Comparison of ENCODE assay signal across 11 mouse cellular contexts in the genomic region with DNA sequence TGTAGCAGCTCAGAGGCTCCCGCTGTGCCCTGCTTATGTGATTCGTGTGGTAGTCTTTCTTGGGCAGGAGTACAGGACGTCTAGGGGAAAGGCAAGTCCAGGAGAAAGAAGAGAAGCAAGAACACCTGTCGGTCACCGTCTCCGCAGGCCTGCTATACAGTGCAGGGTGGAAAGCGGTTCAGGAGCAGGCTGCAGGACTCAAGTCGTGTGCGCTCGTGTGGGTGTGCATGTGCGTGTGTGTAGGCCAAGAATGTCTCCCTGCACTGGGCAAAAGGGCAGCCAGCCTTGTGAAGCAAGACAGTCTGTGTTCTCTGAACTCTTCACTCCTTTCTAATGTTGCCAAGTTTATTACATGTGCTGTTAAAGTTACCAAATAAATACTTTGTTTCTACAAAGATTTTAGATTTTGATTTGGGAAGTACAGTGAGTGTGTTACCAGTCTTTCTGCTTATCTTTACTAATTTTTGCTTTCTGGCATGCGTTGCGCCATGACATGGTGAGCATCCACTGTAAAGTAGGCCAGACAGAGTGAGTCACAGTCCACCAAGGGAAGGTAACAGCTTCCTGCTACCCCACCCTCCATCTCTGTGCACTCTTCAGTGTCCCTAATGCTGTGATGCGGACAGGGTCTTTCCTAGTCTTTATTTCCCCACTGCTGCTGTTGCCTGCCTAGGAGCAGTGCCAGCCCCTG.
DNase-seq lines count a peak whose midpoint lies in the region; ATAC-seq and TF ChIP-seq lines count a peak whose summit lies in the region.
"Had no signal": no experiment of that assay in that cellular context is flagged by ENCODE, and none has a peak within 500 bp of the region (broad histone marks: within the 10 kb centered on the region; RNA-seq: fewer than 3 reads in every experiment).

No protein-coding gene starts in this region.

- no peaks in the 10 kb centered on the region for H3K27me3 ChIP-seq in liver, adult 2 months (ENCODE audit: control insufficient read depth, insufficient read depth, low read length)
- no peaks in the 10 kb centered on the region for H3K27me3 ChIP-seq in liver, embryonic 11.5 days (replicated peaks; ENCODE audit: control insufficient read depth, insufficient read depth, low read length)
- H3K27me3 ChIP-seq in kidney, embryonic 15.5 days: no peaks in the 10 kb centered on the region
- no peaks in the 10 kb centered on the region for H3K27me3 ChIP-seq in forebrain, embryonic 14.5 days (replicated peaks; ENCODE audit: control insufficient read depth, insufficient read depth, low read length)
- H3K27me3 ChIP-seq: lung, embryonic 15.5 days had no signal

- H3K4me3 ChIP-seq in liver, adult 2 months (ENCODE audit: insufficient read depth, low read depth, low read length): no peak overlapping the region
- no peak overlapping the region for H3K4me3 ChIP-seq in liver, embryonic 11.5 days (ENCODE audit: low read depth, low read length)
- H3K4me3 ChIP-seq in kidney, embryonic 15.5 days (replicated peaks): no peak overlapping the region
- H3K4me3 ChIP-seq in forebrain, embryonic 14.5 days (ENCODE audit: low read depth, low read length): no peak overlapping the region
- H3K4me3 ChIP-seq: lung, embryonic 15.5 days had no signal

- no peak overlapping the region for H3K9ac ChIP-seq in liver, adult 2 months (ENCODE audit: low read depth, low read length)
- no peak overlapping the region for H3K9ac ChIP-seq in liver, embryonic 11.5 days (ENCODE audit: low read depth, low read length)
- H3K9ac ChIP-seq in kidney, embryonic 15.5 days: no peak overlapping the region
- no peak overlapping the region for H3K9ac ChIP-seq in forebrain, embryonic 14.5 days (ENCODE audit: low read length)
- H3K9ac ChIP-seq: lung, embryonic 15.5 days had no signal

- WGBS in liver, adult 2 months: 29% methylated on average over 14 of the region's 14 CpGs
- WGBS in liver, embryonic 11.5 days: 92% methylated on average over 14 of the region's 14 CpGs
- 83% methylated on average over 14 of the region's 14 CpGs for WGBS in kidney, embryonic 15.5 days
- WGBS in forebrain, embryonic 14.5 days: 90% methylated on average over 14 of the region's 14 CpGs

- no peaks in the 10 kb centered on the region for H3K36me3 ChIP-seq in liver, adult 2 months (ENCODE audit: control insufficient read depth, insufficient read depth, low read length)
- H3K36me3 ChIP-seq in liver, embryonic 11.5 days (ENCODE audit: control insufficient read depth, insufficient read depth, low read length): no peaks in the 10 kb centered on the region
- H3K36me3 ChIP-seq in kidney, embryonic 15.5 days: peaks cover 7% of the 10 kb centered on the region
- H3K36me3 ChIP-seq in forebrain, embryonic 14.5 days (ENCODE audit: control insufficient read depth, insufficient read depth, low read length): 0 out of 2 replicates have a peak, but pooled peaks cover under 1% of the 10 kb centered on the region
- H3K36me3 ChIP-seq: lung, embryonic 15.5 days had no signal

- peak; percentile 66 for DNase-seq in adrenal gland, adult 2 months
- DNase-seq in adrenal gland, adult 18-20 months (ENCODE audit: low spot score in 2 of 2): no peak
- peak; percentile 97 for DNase-seq in liver, adult 2 months (ENCODE audit: extremely low read depth, low read depth, low spot score)
- no peak for DNase-seq in liver, embryonic 11.5 days (ENCODE audit: low spot score)
- peak; percentile 54 for DNase-seq in adrenal gland, postnatal 10 days
- no peak for DNase-seq in cerebellum, adult 9-10 months
- DNase-seq in forebrain, embryonic 14.5 days (ENCODE audit: low spot score): no peak
- DNase-seq: B cell, adult 2 months; cerebellum, adult 18-20 months had no signal

- TF ChIP-seq CTCF in liver, adult 2 months (IDR thresholded peaks at IDR 0.05; ENCODE audit: low read depth, low read length): no peak

- peak overlapping the region; percentile 70 for H3K27ac ChIP-seq in liver, adult 2 months (replicated peaks; ENCODE audit: insufficient read depth, low read depth, low read length)
- H3K27ac ChIP-seq in liver, embryonic 11.5 days (ENCODE audit: low read depth, low read length): no peak overlapping the region
- peak overlapping the region; percentile 32; the same call in 1 of the 2 replicates for H3K27ac ChIP-seq in kidney, embryonic 15.5 days
- H3K27ac ChIP-seq in forebrain, embryonic 14.5 days (ENCODE audit: low read depth, low read length): no peak overlapping the region
- H3K27ac ChIP-seq: lung, embryonic 15.5 days had no signal

- H3K4me1 ChIP-seq in liver, adult 2 months (ENCODE audit: control insufficient read depth, insufficient read depth, low read length): peaks cover 18% of the 10 kb centered on the region
- no peaks in the 10 kb centered on the region; the same call in 1 of the 2 replicates for H3K4me1 ChIP-seq in liver, embryonic 11.5 days (replicated peaks; ENCODE audit: control insufficient read depth, insufficient read depth, low read length)
- peaks cover 40% of the 10 kb centered on the region for H3K4me1 ChIP-seq in kidney, embryonic 15.5 days
- H3K4me1 ChIP-seq in forebrain, embryonic 14.5 days (ENCODE audit: control insufficient read depth, insufficient read depth, low read length): peaks cover 2% of the 10 kb centered on the region; the same call in 1 of the 2 replicates

- peaks cover 14% of the 10 kb centered on the region for H3K79me2 ChIP-seq in liver, adult 2 months (ENCODE audit: control insufficient read depth, insufficient read depth, low read length)

- ATAC-seq in liver, embryonic 11.5 days (replicated peaks; ENCODE audit: low FRiP score): no peak
- ATAC-seq in kidney, embryonic 15.5 days (replicated peaks; ENCODE audit: low FRiP score): no peak
- no peak for ATAC-seq in forebrain, embryonic 14.5 days

- no peak for TF ChIP-seq POLR2A in liver, adult 2 months (IDR thresholded peaks at IDR 0.05; ENCODE audit: extremely low read depth, insufficient read depth, low read length)

- no peaks in the 10 kb centered on the region for H3K9me3 ChIP-seq in liver, embryonic 11.5 days (ENCODE audit: control insufficient read depth, low read length)
- H3K9me3 ChIP-seq in kidney, embryonic 15.5 days (replicated peaks): no peaks in the 10 kb centered on the region
- H3K9me3 ChIP-seq in forebrain, embryonic 14.5 days (replicated peaks; ENCODE audit: control insufficient read depth, low read length): no peaks in the 10 kb centered on the region
- H3K9me3 ChIP-seq: lung, embryonic 15.5 days had no signal

- no peak overlapping the region for H3K4me2 ChIP-seq in liver, embryonic 11.5 days
- no peak overlapping the region for H3K4me2 ChIP-seq in kidney, embryonic 15.5 days
- H3K4me2 ChIP-seq in forebrain, embryonic 14.5 days (ENCODE audit: low read length): no peak overlapping the region
- H3K4me2 ChIP-seq: lung, embryonic 15.5 days had no signal

Comparison
In these comparisons a context has a peak if more than half of its experiments do, and no peak if none do; other contexts are left out.
1. DNase-seq: peak in adrenal gland, adult 2 months (single experiment), liver, adult 2 months (single experiment) and adrenal gland, postnatal 10 days (single experiment); none in adrenal gland, adult 18-20 months (0 of 2), liver, embryonic 11.5 days (single experiment), cerebellum, adult 9-10 months (single experiment) and forebrain, embryonic 14.5 days (single experiment).
2. H3K27ac ChIP-seq: peak in liver, adult 2 months (single experiment) and kidney, embryonic 15.5 days (single experiment); none in liver, embryonic 11.5 days (single experiment) and forebrain, embryonic 14.5 days (single experiment).